In genomic region chr9:103523742-103524403, GRCm38 (mm10) we compare ENCODE assay signal across 10 mouse cellular contexts. TPM values are rescaled to one million over a fixed set of nuclear protein-coding genes. Genes with fewer than 3 reads are reported as not detected.
DNase-seq lines count a peak whose midpoint lies in the region; ATAC-seq and TF ChIP-seq lines count a peak whose summit lies in the region.
"Had no signal": no experiment of that assay in that cellular context is flagged by ENCODE, and none has a peak within 500 bp of the region (broad histone marks: within the 10 kb centered on the region; RNA-seq: fewer than 3 reads in every experiment).

No protein-coding gene starts in this region.

- peak overlapping the region; percentile 16; the same call in 1 of the 2 replicates for H3K27ac ChIP-seq in embryonic facial prominence, embryonic 10.5 days (replicated peaks)
- H3K27ac ChIP-seq in forebrain, postnatal 0 days (ENCODE audit: low read depth, low read length): peak overlapping the region; percentile 83
- H3K27ac ChIP-seq in midbrain, embryonic 14.5 days (replicated peaks; ENCODE audit: low read depth, low read length): peak overlapping the region; percentile 68
- H3K27ac ChIP-seq in thymus, adult 2 months (ENCODE audit: control insufficient read depth, insufficient read depth, low read length): no peak overlapping the region
- H3K27ac ChIP-seq: limb, embryonic 12.5 days had no signal

- TF ChIP-seq POLR2A in thymus, adult 2 months (IDR thresholded peaks at IDR 0.05; ENCODE audit: control insufficient read depth, extremely low read depth, insufficient read depth, low read length, poor library complexity): no peak

- no peak for TF ChIP-seq CTCF in forebrain, postnatal 0 days (IDR thresholded peaks at IDR 0.05; ENCODE audit: low read depth)
- TF ChIP-seq CTCF in thymus, adult 2 months (IDR thresholded peaks at IDR 0.05; ENCODE audit: borderline replicate concordance, control insufficient read depth, extremely low read depth, insufficient read depth, low read length, poor library complexity): no peak

- no peaks in the 10 kb centered on the region; the same call in 1 of the 2 replicates for H3K27me3 ChIP-seq in embryonic facial prominence, embryonic 10.5 days (replicated peaks; ENCODE audit: low read depth, poor library complexity, severe bottlenecking)
- H3K27me3 ChIP-seq in forebrain, postnatal 0 days (ENCODE audit: insufficient read depth, low read length): no peaks in the 10 kb centered on the region
- no peaks in the 10 kb centered on the region for H3K27me3 ChIP-seq in midbrain, embryonic 14.5 days (ENCODE audit: control insufficient read depth, insufficient read depth, low read length)
- H3K27me3 ChIP-seq in thymus, adult 2 months (ENCODE audit: control insufficient read depth, insufficient read depth, low read length): no peaks in the 10 kb centered on the region

- ATAC-seq in forebrain, postnatal 0 days: peak; percentile 91
- ATAC-seq in midbrain, embryonic 14.5 days (ENCODE audit: low FRiP score, low TSS enrichment): no peak; the same call in 1 of the 2 replicates
- no peak for ATAC-seq in granulocyte monocyte progenitor cell, adult 5-6 weeks (replicated peaks; ENCODE audit: poor library complexity, severe bottlenecking)

- H3K4me3 ChIP-seq in embryonic facial prominence, embryonic 10.5 days: no peak overlapping the region
- H3K4me3 ChIP-seq in forebrain, postnatal 0 days (ENCODE audit: low read depth, low read length): no peak overlapping the region
- H3K4me3 ChIP-seq in midbrain, embryonic 14.5 days (replicated peaks; ENCODE audit: low read depth, low read length): no peak overlapping the region
- H3K4me3 ChIP-seq in thymus, adult 2 months (ENCODE audit: control insufficient read depth, insufficient read depth, low read length): no peak overlapping the region
- H3K4me3 ChIP-seq: limb, embryonic 12.5 days had no signal

- H3K9ac ChIP-seq in forebrain, postnatal 0 days: no peak overlapping the region
- H3K9ac ChIP-seq in midbrain, embryonic 14.5 days (replicated peaks; ENCODE audit: low read length): no peak overlapping the region
- H3K9ac ChIP-seq: limb, embryonic 12.5 days had no signal

- 65% methylated on average over 7 of the region's 7 CpGs for WGBS in embryonic facial prominence, embryonic 10.5 days
- 23% methylated on average over 7 of the region's 7 CpGs for WGBS in forebrain, postnatal 0 days
- 47% methylated on average over 7 of the region's 7 CpGs for WGBS in midbrain, embryonic 14.5 days
- WGBS in thymus, adult 2 months: 77% methylated on average over 7 of the region's 7 CpGs

- H3K36me3 ChIP-seq in embryonic facial prominence, embryonic 10.5 days (replicated peaks): no peaks in the 10 kb centered on the region
- H3K36me3 ChIP-seq in forebrain, postnatal 0 days (ENCODE audit: insufficient read depth): no peaks in the 10 kb centered on the region
- no peaks in the 10 kb centered on the region for H3K36me3 ChIP-seq in midbrain, embryonic 14.5 days (ENCODE audit: control insufficient read depth, insufficient read depth, low read length)
- H3K36me3 ChIP-seq in thymus, adult 2 months (ENCODE audit: control insufficient read depth, insufficient read depth, low read length): no peaks in the 10 kb centered on the region
- H3K36me3 ChIP-seq: limb, embryonic 12.5 days had no signal

- H3K4me1 ChIP-seq in embryonic facial prominence, embryonic 10.5 days: peaks cover 38% of the 10 kb centered on the region
- H3K4me1 ChIP-seq in forebrain, postnatal 0 days (ENCODE audit: insufficient read depth): peaks cover 28% of the 10 kb centered on the region
- peaks cover 26% of the 10 kb centered on the region for H3K4me1 ChIP-seq in midbrain, embryonic 14.5 days (ENCODE audit: control insufficient read depth, insufficient read depth, low read length)
- no peaks in the 10 kb centered on the region for H3K4me1 ChIP-seq in thymus, adult 2 months (replicated peaks; ENCODE audit: control insufficient read depth, insufficient read depth, low read length)

- 0 out of 2 replicates have a peak, but pooled peaks cover 4% of the 10 kb centered on the region for H3K9me3 ChIP-seq in embryonic facial prominence, embryonic 10.5 days
- no peaks in the 10 kb centered on the region for H3K9me3 ChIP-seq in forebrain, postnatal 0 days (ENCODE audit: low read length)
- H3K9me3 ChIP-seq in midbrain, embryonic 14.5 days (ENCODE audit: control insufficient read depth, low read length): no peaks in the 10 kb centered on the region

- H3K4me2 ChIP-seq in forebrain, postnatal 0 days (ENCODE audit: low read depth): peak overlapping the region; percentile 17; the same call in 1 of the 2 replicates
- H3K4me2 ChIP-seq in midbrain, embryonic 14.5 days (ENCODE audit: low read length): no peak overlapping the region

- peak; percentile 35 for DNase-seq in layer of hippocampus, adult 9-11 months
- DNase-seq in layer of hippocampus, adult 11-12 months (ENCODE audit: low spot score): no peak
- no peak for DNase-seq in embryonic facial prominence, embryonic 10.5 days (ENCODE audit: low spot score)
- peak; percentile 84 for DNase-seq in forebrain, postnatal 0 days
- peak; percentile 62 for DNase-seq in midbrain, embryonic 14.5 days
- no peak for DNase-seq in thymus, adult 2 months
- DNase-seq: cerebellum, postnatal 25 days; right cerebral cortex, adult 18-20 months had no signal

RNA-seq across cellular contexts. Expression of gene Bfsp2, which starts 43.7 kb away (rescaled TPM):
- polyA plus RNA-seq in embryonic facial prominence, embryonic 10.5 days (2016; fragmentation: Nextera tagmentation; extraction: Ambion mirVana): 0.75 and 1.3 TPM in 2 replicates
- total RNA-seq in forebrain, postnatal 0 days (2014; rRNA removed): 1.5 and 2.6 TPM in 2 replicates
- polyA plus RNA-seq in forebrain, postnatal 0 days (2015; fragmentation: Nextera tagmentation; extraction: Ambion mirVana): 1.9 and 2.4 TPM in 2 replicates
- 2.7 and 4.0 TPM in 2 replicates for polyA plus RNA-seq in midbrain, embryonic 14.5 days (2014; fragmentation: Nextera tagmentation; extraction: Ambion mirVana)
- total RNA-seq in granulocyte monocyte progenitor cell, adult 5-6 weeks (2014; fragmentation: Nextera tagmentation): 3.1 TPM in 1 of 2 replicates, not detected in the other
- 1.2 TPM in 1 of 2 replicates, not detected in the other for total RNA-seq in granulocyte monocyte progenitor cell, adult 5-6 weeks (2017)
- polyA plus RNA-seq in thymus, adult 2 months (2012; rRNA removed): 0.98 and 1.4 TPM in 2 replicates

Comparison
In these comparisons a context has a peak if more than half of its experiments do, and no peak if none do; other contexts are left out.
1. DNase-seq: peak in layer of hippocampus, adult 9-11 months (single experiment), forebrain, postnatal 0 days (single experiment) and midbrain, embryonic 14.5 days (single experiment); none in layer of hippocampus, adult 11-12 months (single experiment), embryonic facial prominence, embryonic 10.5 days (single experiment) and thymus, adult 2 months (single experiment).